Mouse (Mus musculus): ENCODE measurements around the gene Furin. TPM values are rescaled to one million over a fixed set of nuclear protein-coding genes. Genes with fewer than 3 reads are reported as not detected.

The Furin gene
- polyA plus RNA-seq, 1 experiment: 0.65 TPM

GRCm38 (mm10) chr7:80419278-80419677, 14.0 kb upstream of the Furin start:
- Histone ChIP-seq H3K9me3 (ENCODE audit: control insufficient read depth, low read length) (no peaks in the 10 kb centered on the region), H3K36me3 (ENCODE audit: control insufficient read depth) (no peaks in the 10 kb centered on the region), H3K4me3 (replicated peaks) (no peak overlapping the region), H3K27me3 (ENCODE audit: control insufficient read depth) (no peaks in the 10 kb centered on the region), H3K4me1 (ENCODE audit: control insufficient read depth) (peaks cover 16% of the 10 kb centered on the region)
- TF ChIP-seq TAL1 (IDR thresholded peaks at IDR 0.05; ENCODE audit: low read length) (no peak), GATA1 (IDR thresholded peaks at IDR 0.05; ENCODE audit: low read length) (no peak)

GRCm38 (mm10) chr7:80418036-80418435, 12.8 kb upstream of the Furin start:
- no peak for TF ChIP-seq TAL1 (IDR thresholded peaks at IDR 0.05; ENCODE audit: low read length)
- TF ChIP-seq GATA1 (IDR thresholded peaks at IDR 0.05; ENCODE audit: low read length): no peak
- no peaks in the 10 kb centered on the region for H3K36me3 ChIP-seq (ENCODE audit: control insufficient read depth)

GRCm38 (mm10) chr7:80417601-80418000, 12.4 kb upstream of the Furin start:
- Histone ChIP-seq H3K4me1 (ENCODE audit: control insufficient read depth) (peaks cover 10% of the 10 kb centered on the region), H3K9me3 (ENCODE audit: control insufficient read depth, low read length) (no peaks in the 10 kb centered on the region), H3K4me3 (replicated peaks) (no peak overlapping the region), H3K27me3 (ENCODE audit: control insufficient read depth) (no peaks in the 10 kb centered on the region), H3K36me3 (ENCODE audit: control insufficient read depth) (no peaks in the 10 kb centered on the region)
- no peak for TF ChIP-seq GATA1 (IDR thresholded peaks at IDR 0.05; ENCODE audit: low read length)
- no peak for TF ChIP-seq TAL1 (IDR thresholded peaks at IDR 0.05; ENCODE audit: low read length)

More at GRCm38 (mm10) chr7:80418036-80418435, 12.8 kb upstream of the Furin start:
- Histone ChIP-seq H3K4me3 (replicated peaks) (no peak overlapping the region), H3K9me3 (ENCODE audit: control insufficient read depth, low read length) (no peaks in the 10 kb centered on the region), H3K27me3 (ENCODE audit: control insufficient read depth) (no peaks in the 10 kb centered on the region), H3K4me1 (ENCODE audit: control insufficient read depth) (peaks cover 15% of the 10 kb centered on the region)

DNA sequence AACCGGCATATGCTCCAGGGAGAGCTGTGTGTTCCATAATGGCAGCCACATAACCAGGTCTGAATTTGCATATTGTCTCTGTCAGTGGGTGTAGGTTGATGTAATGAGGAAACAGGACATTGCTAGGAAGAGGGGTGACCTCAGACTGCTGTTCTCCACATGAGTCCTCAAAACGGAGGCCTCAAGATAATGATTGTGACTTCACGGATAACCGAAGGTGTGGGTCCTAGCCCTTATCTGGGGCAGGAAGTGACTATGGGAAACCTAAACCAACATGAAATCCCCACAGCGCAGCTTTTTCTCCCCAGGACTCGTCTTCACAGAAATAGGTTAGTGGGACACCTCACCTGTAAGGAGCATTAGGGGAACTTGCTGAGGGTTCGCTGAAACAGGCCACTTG, 11.7 kb upstream of the Furin start:
- no peaks in the 10 kb centered on the region for H3K27me3 ChIP-seq (ENCODE audit: control insufficient read depth)
- TF ChIP-seq TAL1 (IDR thresholded peaks at IDR 0.05; ENCODE audit: low read length) (no peak), GATA1 (IDR thresholded peaks at IDR 0.05; ENCODE audit: low read length) (no peak)
- H3K36me3 ChIP-seq (ENCODE audit: control insufficient read depth): no peaks in the 10 kb centered on the region
- peaks cover 10% of the 10 kb centered on the region for H3K4me1 ChIP-seq (ENCODE audit: control insufficient read depth)
- H3K9me3 ChIP-seq (ENCODE audit: control insufficient read depth, low read length): no peaks in the 10 kb centered on the region
- H3K4me3 ChIP-seq (replicated peaks): no peak overlapping the region

- Histone ChIP-seq H3K9me3 (ENCODE audit: control insufficient read depth, low read length) (no peaks in the 10 kb centered on the region), H3K4me1 (ENCODE audit: control insufficient read depth) (peaks cover 10% of the 10 kb centered on the region), H3K36me3 (ENCODE audit: control insufficient read depth) (no peaks in the 10 kb centered on the region), H3K27me3 (ENCODE audit: control insufficient read depth) (no peaks in the 10 kb centered on the region), H3K4me3 (replicated peaks) (no peak overlapping the region)
- no peak for TF ChIP-seq TAL1 (IDR thresholded peaks at IDR 0.05; ENCODE audit: low read length)
- TF ChIP-seq GATA1 (IDR thresholded peaks at IDR 0.05; ENCODE audit: low read length): no peak
Measured at GRCm38 (mm10) chr7:80414303-80414855, 9.1 kb upstream of the Furin start.

DNA sequence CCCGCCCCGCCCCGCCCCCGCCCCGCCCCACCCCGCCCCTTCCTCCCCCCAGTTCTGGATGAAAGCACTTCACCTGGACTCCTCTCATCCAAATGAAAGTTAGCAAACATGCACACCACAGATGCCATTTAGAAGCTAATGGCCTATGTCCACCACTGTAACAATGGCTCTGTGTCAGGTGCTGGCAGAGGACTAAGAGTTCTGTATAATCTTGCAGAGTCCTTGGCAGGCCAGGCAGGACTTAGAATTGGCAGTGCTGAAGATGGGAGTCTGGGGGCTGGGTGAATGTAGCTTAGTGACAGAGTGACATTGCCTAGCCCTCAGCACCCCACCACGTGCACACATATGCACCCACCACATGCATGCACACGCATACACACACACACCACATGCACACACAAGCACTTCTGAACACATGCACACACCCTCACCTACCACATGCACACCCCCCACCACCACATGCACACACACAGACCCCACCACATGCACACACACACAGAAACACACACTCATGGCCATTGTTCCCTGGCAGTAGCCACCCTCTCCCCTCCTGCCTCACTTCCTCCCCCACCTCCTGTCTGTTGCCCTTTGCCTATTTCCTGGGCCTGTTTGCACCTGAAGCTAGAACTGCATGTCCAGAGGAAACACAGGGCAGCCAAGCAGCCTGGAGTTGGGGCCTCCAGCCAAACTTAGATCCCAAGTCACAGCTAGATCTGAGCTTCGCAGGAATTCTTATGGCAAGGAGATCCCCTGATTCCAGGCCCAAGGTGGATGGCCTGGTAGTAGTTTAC, 8.5 kb upstream of the Furin start:
- Histone ChIP-seq H3K4me3 (replicated peaks) (no peak overlapping the region), H3K9me3 (ENCODE audit: control insufficient read depth, low read length) (no peaks in the 10 kb centered on the region), H3K4me1 (ENCODE audit: control insufficient read depth) (peaks cover 10% of the 10 kb centered on the region), H3K27me3 (ENCODE audit: control insufficient read depth) (no peaks in the 10 kb centered on the region), H3K36me3 (ENCODE audit: control insufficient read depth) (no peaks in the 10 kb centered on the region)
- TF ChIP-seq GATA1 (IDR thresholded peaks at IDR 0.05; ENCODE audit: low read length): no peak
- TF ChIP-seq TAL1 (IDR thresholded peaks at IDR 0.05; ENCODE audit: low read length): no peak

GRCm38 (mm10) chr7:80412781-80413180, 7.5 kb upstream of the Furin start:
- no peaks in the 10 kb centered on the region for H3K36me3 ChIP-seq (ENCODE audit: control insufficient read depth)
- no peaks in the 10 kb centered on the region for H3K27me3 ChIP-seq (ENCODE audit: control insufficient read depth)
- no peak overlapping the region for H3K4me3 ChIP-seq (replicated peaks)
- peaks cover 6% of the 10 kb centered on the region for H3K4me1 ChIP-seq (ENCODE audit: control insufficient read depth)
- H3K9me3 ChIP-seq (ENCODE audit: control insufficient read depth, low read length): no peaks in the 10 kb centered on the region
- TF ChIP-seq TAL1 (IDR thresholded peaks at IDR 0.05; ENCODE audit: low read length) (no peak), GATA1 (IDR thresholded peaks at IDR 0.05; ENCODE audit: low read length) (no peak)

DNA sequence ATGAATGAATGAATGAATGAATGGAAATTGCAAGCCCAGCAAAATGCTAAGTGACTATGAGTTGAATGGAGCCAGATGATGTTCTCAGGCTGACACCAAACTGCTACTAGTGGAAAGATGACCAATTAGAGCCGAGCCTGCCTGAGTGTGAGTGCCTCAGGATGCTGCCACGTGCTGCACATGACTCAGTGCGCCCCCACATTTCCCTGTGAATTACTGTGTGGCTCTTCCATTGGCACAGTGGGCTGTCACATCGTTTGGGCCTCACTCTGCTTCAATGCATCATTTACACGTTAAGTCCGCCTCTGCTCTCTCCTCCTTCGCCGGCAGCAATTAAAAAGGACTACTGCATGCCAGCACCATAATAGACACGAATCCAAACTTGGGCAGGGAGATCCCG, 7.0 kb upstream of the Furin start:
- Histone ChIP-seq H3K4me1 (ENCODE audit: control insufficient read depth) (peaks cover 5% of the 10 kb centered on the region), H3K27me3 (ENCODE audit: control insufficient read depth) (peaks cover 2% of the 10 kb centered on the region), H3K4me3 (replicated peaks) (no peak overlapping the region)

DNA sequence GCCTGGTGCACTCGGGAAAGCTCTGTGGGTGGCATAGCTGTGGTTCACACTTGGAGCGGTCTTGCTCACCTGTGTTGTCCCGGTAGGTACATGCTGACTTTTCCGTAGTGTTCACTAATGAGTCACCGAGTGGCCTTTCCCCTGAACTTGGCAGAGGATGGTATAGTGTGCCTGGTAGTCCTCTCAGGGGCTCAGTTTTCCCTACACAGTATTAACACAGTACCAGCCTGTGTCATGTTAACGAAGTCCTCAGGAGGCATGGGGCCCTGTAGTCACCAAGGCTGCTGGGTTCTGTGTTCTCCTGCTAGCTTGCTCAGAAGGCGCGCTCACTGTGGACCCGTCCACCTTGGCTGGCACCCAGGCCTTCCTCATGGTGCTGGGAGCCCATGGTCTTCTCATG, 5.1 kb upstream of the Furin start:
- no peak overlapping the region for H3K4me3 ChIP-seq (replicated peaks)
- no peaks in the 10 kb centered on the region for H3K36me3 ChIP-seq (ENCODE audit: control insufficient read depth)
- H3K27me3 ChIP-seq (ENCODE audit: control insufficient read depth): peaks cover 21% of the 10 kb centered on the region
- no peaks in the 10 kb centered on the region for H3K9me3 ChIP-seq (ENCODE audit: control insufficient read depth, low read length)
- TF ChIP-seq TAL1 (IDR thresholded peaks at IDR 0.05; ENCODE audit: low read length): no peak
- TF ChIP-seq GATA1 (IDR thresholded peaks at IDR 0.05; ENCODE audit: low read length): no peak
- no peaks in the 10 kb centered on the region for H3K4me1 ChIP-seq (ENCODE audit: control insufficient read depth)

More for the DNA sequence above, 7.0 kb upstream of the Furin start:
- Histone ChIP-seq H3K36me3 (ENCODE audit: control insufficient read depth) (no peaks in the 10 kb centered on the region), H3K9me3 (ENCODE audit: control insufficient read depth, low read length) (no peaks in the 10 kb centered on the region)
- TF ChIP-seq TAL1 (IDR thresholded peaks at IDR 0.05; ENCODE audit: low read length): no peak
- TF ChIP-seq GATA1 (IDR thresholded peaks at IDR 0.05; ENCODE audit: low read length): no peak

Measured in erythroblast, embryonic 14.5 days (primary cell).